Mouse (Mus musculus): ENCODE results near the gene Ube2m.

GRCm38 (mm10) chr7:13056913-13057700, 19.0 kb upstream of the Ube2m start:
- TF ChIP-seq POLR2A (IDR thresholded peaks at IDR 0.05; ENCODE audit: insufficient read depth, low read depth, low read length) (no peak), CTCF (IDR thresholded peaks at IDR 0.05) (peak; percentile 21; the same call in 1 of the 2 replicates), EP300 (IDR thresholded peaks at IDR 0.05; ENCODE audit: insufficient read depth, low read depth, low read length) (no peak)

Measured in heart, adult 2 months (tissue).